ENCODE assay signal across 8 mouse cellular contexts in genomic region chr17:87350471-87351240, GRCm38 (mm10).
DNase-seq lines count a peak whose midpoint lies in the region; ATAC-seq and TF ChIP-seq lines count a peak whose summit lies in the region.

No protein-coding gene starts in this region.

- H3K9me3 ChIP-seq in embryonic facial prominence, embryonic 13.5 days = no peaks in the 10 kb centered on the region
- no peaks in the 10 kb centered on the region for H3K9me3 ChIP-seq in lung, postnatal 0 days (ENCODE audit: low read length)
- no peaks in the 10 kb centered on the region for H3K9me3 ChIP-seq in liver, embryonic 11.5 days (ENCODE audit: control insufficient read depth, low read length)

- 24% methylated on average over 13 of the region's 13 CpGs for WGBS in embryonic facial prominence, embryonic 13.5 days
- 59% methylated on average over 13 of the region's 13 CpGs for WGBS in lung, postnatal 0 days
- 57% methylated on average over 13 of the region's 13 CpGs for WGBS in liver, embryonic 11.5 days

- DNase-seq in cerebellum, postnatal 14 days = peak; percentile 35 to 40
- no peak for DNase-seq in cerebellum, postnatal 4 days (ENCODE audit: low spot score in 2 of 2)
- DNase-seq in heart, postnatal 25 days (ENCODE audit: low spot score) = peak; percentile 56
- DNase-seq in lung, postnatal 0 days (ENCODE audit: low spot score) = peak; percentile 68
- no peak for DNase-seq in frontal cortex, postnatal 36 days (ENCODE audit: low spot score in 2 of 2)
- DNase-seq in liver, embryonic 11.5 days (ENCODE audit: low spot score) = no peak
- DNase-seq in cerebellum, postnatal 36 days = no peak

- no peak for TF ChIP-seq CTCF in lung, postnatal 0 days (IDR thresholded peaks at IDR 0.05)

- no peak for TF ChIP-seq EP300 in lung, postnatal 0 days (IDR thresholded peaks at IDR 0.05)

- no peak overlapping the region for H3K4me3 ChIP-seq in embryonic facial prominence, embryonic 13.5 days
- H3K4me3 ChIP-seq in lung, postnatal 0 days (ENCODE audit: low read depth, low read length) = no peak overlapping the region
- no peak overlapping the region for H3K4me3 ChIP-seq in liver, embryonic 11.5 days (ENCODE audit: low read depth, low read length)

- H3K27ac ChIP-seq in embryonic facial prominence, embryonic 13.5 days = peak overlapping the region; percentile 68
- H3K27ac ChIP-seq in lung, postnatal 0 days (ENCODE audit: low read length) = no peak overlapping the region
- H3K27ac ChIP-seq in liver, embryonic 11.5 days (ENCODE audit: low read depth, low read length) = no peak overlapping the region

- intact Hi-C loops in heart, postnatal 25 days (cut with DNase I) = loop anchor here (2.0 kb wide), 1 partner anchor 34 kb away; no protein-coding TSS in a partner anchor

- H3K27me3 ChIP-seq in embryonic facial prominence, embryonic 13.5 days = 0 out of 2 replicates have a peak, but pooled peaks cover 4% of the 10 kb centered on the region
- no peaks in the 10 kb centered on the region for H3K27me3 ChIP-seq in lung, postnatal 0 days (replicated peaks; ENCODE audit: insufficient read depth, low read length)
- H3K27me3 ChIP-seq in liver, embryonic 11.5 days (replicated peaks; ENCODE audit: control insufficient read depth, insufficient read depth, low read length) = no peaks in the 10 kb centered on the region

- H3K4me2 ChIP-seq in embryonic facial prominence, embryonic 13.5 days = no peak overlapping the region
- H3K4me2 ChIP-seq in lung, postnatal 0 days (replicated peaks; ENCODE audit: low read depth, low read length) = no peak overlapping the region
- no peak overlapping the region for H3K4me2 ChIP-seq in liver, embryonic 11.5 days

- H3K9ac ChIP-seq in embryonic facial prominence, embryonic 13.5 days = no peak overlapping the region
- no peak overlapping the region for H3K9ac ChIP-seq in lung, postnatal 0 days (replicated peaks; ENCODE audit: low read depth)
- no peak overlapping the region for H3K9ac ChIP-seq in liver, embryonic 11.5 days (ENCODE audit: low read depth, low read length)

- 0 out of 2 replicates have a peak, but pooled peaks have one; percentile 32 for ATAC-seq in embryonic facial prominence, embryonic 13.5 days (ENCODE audit: insufficient number of reproducible peaks, insufficient read depth, low FRiP score, low TSS enrichment, low read depth)
- ATAC-seq in lung, postnatal 0 days = peak; percentile 56
- no peak; the same call in 1 of the 2 replicates for ATAC-seq in liver, embryonic 11.5 days (replicated peaks; ENCODE audit: low FRiP score)

- peaks cover 43% of the 10 kb centered on the region for H3K4me1 ChIP-seq in embryonic facial prominence, embryonic 13.5 days
- H3K4me1 ChIP-seq in lung, postnatal 0 days (ENCODE audit: insufficient read depth, low read depth, low read length) = peaks cover 6% of the 10 kb centered on the region; the same call in 1 of the 2 replicates
- H3K4me1 ChIP-seq in liver, embryonic 11.5 days (replicated peaks; ENCODE audit: control insufficient read depth, insufficient read depth, low read length) = peaks cover 33% of the 10 kb centered on the region

- H3K36me3 ChIP-seq in embryonic facial prominence, embryonic 13.5 days = no peaks in the 10 kb centered on the region
- H3K36me3 ChIP-seq in lung, postnatal 0 days (ENCODE audit: insufficient read depth, low read length) = no peaks in the 10 kb centered on the region
- H3K36me3 ChIP-seq in liver, embryonic 11.5 days (ENCODE audit: control insufficient read depth, insufficient read depth, low read length) = 0 out of 2 replicates have a peak, but pooled peaks cover 2% of the 10 kb centered on the region

Comparison
In these comparisons a context has a peak if more than half of its experiments do, and no peak if none do; other contexts are left out.
1. DNase-seq: peak in cerebellum, postnatal 14 days (2 of 2), heart, postnatal 25 days (single experiment) and lung, postnatal 0 days (single experiment); none in cerebellum, postnatal 4 days (0 of 2), frontal cortex, postnatal 36 days (0 of 2), liver, embryonic 11.5 days (single experiment) and cerebellum, postnatal 36 days (0 of 2).